Mouse (Mus musculus): ENCODE results near the gene Jmjd1c. TPM values are rescaled to one million over a fixed set of nuclear protein-coding genes. Genes with fewer than 3 reads are reported as not detected.

The Jmjd1c gene
- polyA plus RNA-seq, 1 experiment = 42.4 TPM

DNA sequence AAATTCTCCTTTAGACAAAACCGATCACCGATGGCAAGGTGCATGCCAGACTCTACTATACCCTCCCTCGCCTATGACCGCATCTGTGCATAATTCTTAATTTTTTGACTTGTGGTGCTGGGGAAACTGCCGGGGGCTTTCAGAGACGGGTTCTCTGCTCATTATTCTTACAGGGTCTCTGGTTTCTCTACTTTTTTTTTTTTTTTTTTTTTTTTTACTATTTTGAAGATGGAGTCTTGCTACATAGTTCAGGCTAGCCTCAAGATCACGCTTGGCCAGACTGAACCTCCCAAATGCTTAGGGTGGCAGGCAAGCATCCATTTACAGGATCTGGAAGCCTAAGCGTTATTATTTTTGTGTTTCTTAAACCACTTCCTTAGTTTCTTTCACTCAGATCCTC lies 22.3 kb upstream of the Jmjd1c start:
- no peak for DNase-seq (ENCODE audit: low read depth)
- TF ChIP-seq CTCF (IDR thresholded peaks at IDR 0.05; ENCODE audit: borderline replicate concordance, extremely low read depth, insufficient read depth, insufficient read length) = no peak
- no peak for TF ChIP-seq POLR2A (IDR thresholded peaks at IDR 0.05; ENCODE audit: borderline replicate concordance, extremely low read depth, insufficient read depth, insufficient read length, poor library complexity, severe bottlenecking)

DNA sequence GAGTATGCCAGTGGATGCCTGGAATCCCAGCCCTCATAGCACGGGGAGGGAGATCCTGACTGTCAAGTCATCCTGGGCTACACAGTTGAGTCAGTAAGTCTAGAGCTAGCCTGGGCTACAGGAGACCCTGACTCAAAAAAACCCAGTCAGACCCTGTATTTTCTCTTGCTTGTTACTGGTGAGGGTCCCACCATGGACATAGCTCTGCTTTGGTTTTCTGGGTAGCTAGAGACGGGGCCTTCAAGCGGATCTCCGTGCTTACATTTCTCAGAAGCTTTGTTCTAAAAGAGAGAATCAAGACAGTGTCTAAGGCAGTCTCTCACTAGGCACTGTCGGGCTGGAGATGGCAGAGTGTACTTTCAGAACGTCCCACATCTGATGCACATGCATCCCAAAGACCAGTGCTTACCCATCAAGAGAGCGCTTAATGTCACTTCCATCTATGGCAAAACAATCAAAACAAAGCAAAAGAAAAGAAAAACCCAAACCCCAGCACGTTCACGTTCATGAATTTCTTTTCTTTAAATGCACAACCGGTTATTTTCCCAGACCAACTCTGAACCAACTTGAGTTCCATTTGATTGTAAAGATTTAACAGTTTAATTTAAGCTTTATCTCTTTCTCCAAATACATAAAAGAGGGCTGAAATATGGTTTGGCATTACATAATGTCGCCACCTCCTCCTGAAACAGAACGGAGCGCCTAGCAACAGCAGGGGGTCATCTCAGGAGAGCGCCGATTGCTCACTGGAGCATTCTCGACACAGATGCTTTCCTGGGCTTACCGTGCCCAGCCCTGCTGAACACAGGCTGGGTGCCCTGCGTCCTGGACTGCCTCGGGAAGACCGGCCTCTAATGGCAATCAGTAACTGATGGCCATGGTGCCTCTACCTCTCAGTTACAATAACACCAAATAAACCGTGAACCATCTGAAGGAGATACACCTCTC lies 19.7 kb upstream of the Jmjd1c start:
- peak; percentile 69 for DNase-seq (ENCODE audit: low read depth)
- no peak for TF ChIP-seq POLR2A (IDR thresholded peaks at IDR 0.05; ENCODE audit: borderline replicate concordance, extremely low read depth, insufficient read depth, insufficient read length, poor library complexity, severe bottlenecking)
- TF ChIP-seq CTCF (IDR thresholded peaks at IDR 0.05; ENCODE audit: borderline replicate concordance, extremely low read depth, insufficient read depth, insufficient read length) = no peak

DNA sequence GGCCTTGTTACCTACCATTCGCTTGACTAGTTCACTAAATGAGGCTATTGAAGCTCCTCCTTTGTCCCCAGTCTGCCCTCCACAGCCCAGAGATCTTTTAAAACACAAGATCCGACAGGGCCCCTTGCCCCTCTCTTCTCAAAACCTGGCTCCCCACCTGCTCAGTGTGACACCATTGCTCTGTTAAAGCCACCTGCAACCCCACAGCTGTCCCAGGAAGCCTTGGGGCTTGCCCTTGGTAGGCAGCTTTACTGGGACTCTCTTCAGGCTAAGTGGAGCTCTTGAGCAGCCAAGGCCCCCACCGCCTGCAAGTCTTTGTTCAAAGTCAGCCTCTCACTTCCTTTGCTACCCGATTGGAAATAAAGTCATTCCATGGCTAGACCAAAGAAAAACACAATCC lies 16.9 kb upstream of the Jmjd1c start:
- TF ChIP-seq POLR2A (IDR thresholded peaks at IDR 0.05; ENCODE audit: borderline replicate concordance, extremely low read depth, insufficient read depth, insufficient read length, poor library complexity, severe bottlenecking) (no peak), CTCF (IDR thresholded peaks at IDR 0.05; ENCODE audit: borderline replicate concordance, extremely low read depth, insufficient read depth, insufficient read length) (no peak)
- no peak for DNase-seq (ENCODE audit: low read depth)

DNA sequence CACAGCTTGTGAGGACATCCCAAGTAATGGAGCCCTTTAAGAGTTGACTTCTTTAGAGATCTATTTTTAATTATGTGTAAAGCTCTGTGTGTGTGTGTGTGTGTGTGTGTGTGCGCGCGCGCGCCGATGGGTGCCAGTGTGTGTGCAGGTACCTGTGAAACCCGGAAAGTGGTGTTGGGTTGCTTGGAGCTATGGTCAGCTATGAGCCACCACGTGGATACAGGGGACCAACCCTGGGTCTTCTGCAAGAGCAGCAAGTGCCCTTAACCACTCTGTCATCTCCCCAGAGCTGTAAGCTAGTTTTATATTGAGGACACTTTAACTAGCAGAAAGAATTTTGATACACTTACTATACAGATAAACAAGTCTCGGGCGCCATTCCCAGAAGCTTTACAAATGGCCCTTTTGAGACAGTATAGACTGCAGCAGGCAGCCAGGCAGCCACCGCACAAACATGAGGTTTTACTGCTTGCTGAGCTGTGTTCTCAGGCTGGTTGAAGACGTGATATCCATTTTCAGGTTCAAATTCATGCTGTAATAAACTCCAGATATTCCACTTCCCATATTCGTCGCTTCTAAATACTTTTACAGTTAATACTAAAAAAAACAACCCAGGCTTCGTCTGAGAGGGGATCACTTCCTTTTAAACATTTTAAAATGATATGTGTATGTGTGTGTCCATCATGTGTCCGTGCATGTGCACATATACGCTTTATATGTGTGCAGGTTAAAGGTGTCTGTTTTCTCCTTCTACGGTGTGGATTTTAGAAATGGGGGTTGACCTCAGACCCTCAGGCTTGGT lies 14.5 kb upstream of the Jmjd1c start:
- no peak for DNase-seq (ENCODE audit: low read depth)
- no peak for TF ChIP-seq CTCF (IDR thresholded peaks at IDR 0.05; ENCODE audit: borderline replicate concordance, extremely low read depth, insufficient read depth, insufficient read length)
- no peak for TF ChIP-seq POLR2A (IDR thresholded peaks at IDR 0.05; ENCODE audit: borderline replicate concordance, extremely low read depth, insufficient read depth, insufficient read length, poor library complexity, severe bottlenecking)

DNA sequence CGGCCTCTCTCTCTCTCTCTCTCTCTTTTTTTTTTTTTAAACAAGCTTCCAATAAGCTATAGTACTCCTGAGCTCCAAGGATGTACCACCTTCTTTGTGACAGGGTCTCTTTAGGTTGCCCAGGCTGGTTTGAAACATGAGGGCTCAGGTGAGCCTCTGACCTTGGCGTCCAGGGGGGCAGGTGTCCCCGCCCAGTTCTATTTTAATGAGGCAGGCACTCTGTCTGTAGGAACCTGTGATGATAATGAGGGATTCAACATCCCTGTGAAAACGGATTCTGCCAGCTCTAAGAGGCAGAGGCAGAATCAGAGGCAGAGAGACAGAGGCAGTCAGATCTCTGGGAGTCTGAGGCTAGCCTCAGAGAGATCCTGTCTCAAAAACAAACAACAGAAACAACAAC lies 13.4 kb upstream of the Jmjd1c start:
- TF ChIP-seq POLR2A (IDR thresholded peaks at IDR 0.05; ENCODE audit: borderline replicate concordance, extremely low read depth, insufficient read depth, insufficient read length, poor library complexity, severe bottlenecking) = no peak
- DNase-seq (ENCODE audit: low read depth) = no peak

DNA sequence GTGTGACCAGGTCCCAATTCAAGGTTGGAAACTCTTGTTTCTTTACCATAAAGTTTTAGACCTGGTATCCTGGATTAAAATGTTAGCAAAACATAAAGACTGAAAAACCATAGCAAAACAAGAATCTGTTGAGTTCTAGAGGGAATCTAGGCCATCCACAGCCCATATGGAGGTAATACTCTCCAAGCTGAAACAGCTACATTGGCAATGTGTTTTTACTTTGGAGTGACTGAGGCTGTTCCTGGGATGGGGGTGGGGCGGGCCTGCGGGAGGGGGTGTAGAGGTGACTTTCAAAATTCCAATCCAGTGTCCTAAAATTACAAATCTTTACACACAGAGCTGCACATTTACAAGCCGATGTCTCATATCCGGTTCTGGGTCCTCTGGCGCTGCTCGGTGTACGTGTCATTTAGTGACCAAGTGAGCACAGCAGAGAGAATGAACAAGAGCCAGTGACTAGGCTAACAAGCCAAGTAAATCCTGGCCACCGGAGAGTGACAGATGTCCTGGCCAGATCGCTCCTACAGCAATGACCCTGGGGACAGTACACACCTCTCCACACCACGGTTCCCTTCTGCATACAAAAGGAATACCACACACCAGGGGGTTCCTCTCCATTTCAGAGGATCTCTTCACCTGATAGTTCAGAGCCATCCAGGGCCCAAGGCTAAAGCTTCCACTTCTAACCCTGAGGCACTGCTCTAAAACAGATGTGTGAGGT lies 12.3 kb upstream of the Jmjd1c start:
- DNase-seq (ENCODE audit: low read depth) = no peak
- TF ChIP-seq CTCF (IDR thresholded peaks at IDR 0.05; ENCODE audit: borderline replicate concordance, extremely low read depth, insufficient read depth, insufficient read length) = no peak
- TF ChIP-seq POLR2A (IDR thresholded peaks at IDR 0.05; ENCODE audit: borderline replicate concordance, extremely low read depth, insufficient read depth, insufficient read length, poor library complexity, severe bottlenecking) = no peak

DNA sequence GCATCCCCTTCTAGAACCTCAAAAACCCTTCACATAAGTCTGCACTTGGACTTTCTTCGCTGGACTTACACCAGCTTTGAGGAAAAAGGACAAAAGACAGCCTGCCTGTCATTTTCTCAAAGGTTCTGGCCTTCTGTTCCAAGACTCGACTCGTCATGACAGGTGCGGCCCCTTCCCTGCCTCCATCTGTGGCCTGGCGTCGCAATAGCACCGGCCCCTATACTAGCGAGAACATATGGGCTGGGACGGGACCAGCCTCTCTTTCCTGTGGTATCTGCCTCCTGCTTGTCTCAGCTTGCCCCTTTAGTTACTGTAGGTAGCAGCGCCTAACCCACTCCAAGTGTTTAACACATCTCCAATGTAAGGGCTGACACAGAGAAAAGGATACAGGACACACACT lies 10.8 kb upstream of the Jmjd1c start:
- peak; percentile 63 for DNase-seq (ENCODE audit: low read depth)
- no peak for TF ChIP-seq POLR2A (IDR thresholded peaks at IDR 0.05; ENCODE audit: borderline replicate concordance, extremely low read depth, insufficient read depth, insufficient read length, poor library complexity, severe bottlenecking)
- no peak for TF ChIP-seq CTCF (IDR thresholded peaks at IDR 0.05; ENCODE audit: borderline replicate concordance, extremely low read depth, insufficient read depth, insufficient read length)

DNA sequence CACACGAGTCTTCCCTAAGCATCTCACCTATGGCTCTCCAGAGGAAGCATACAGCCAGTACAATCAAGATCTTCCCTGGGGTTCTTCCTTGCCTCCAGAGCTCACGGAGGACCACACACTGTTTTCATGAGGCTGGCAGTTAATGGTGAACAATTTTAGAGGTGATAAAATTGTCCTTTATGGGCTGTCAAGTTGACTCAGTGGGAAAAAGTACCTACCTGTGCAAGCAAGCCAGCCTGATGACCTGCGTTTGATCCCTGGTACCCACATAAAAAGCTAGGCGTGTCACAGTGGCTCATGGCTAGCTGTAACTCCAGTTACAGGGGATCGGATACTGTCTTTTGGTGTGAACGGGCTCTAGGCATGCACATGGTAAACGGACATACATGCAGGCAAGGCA lies 10.0 kb upstream of the Jmjd1c start:
- no peak for DNase-seq (ENCODE audit: low read depth)
- TF ChIP-seq POLR2A (IDR thresholded peaks at IDR 0.05; ENCODE audit: borderline replicate concordance, extremely low read depth, insufficient read depth, insufficient read length, poor library complexity, severe bottlenecking) (no peak), CTCF (IDR thresholded peaks at IDR 0.05; ENCODE audit: borderline replicate concordance, extremely low read depth, insufficient read depth, insufficient read length) (no peak)

DNA sequence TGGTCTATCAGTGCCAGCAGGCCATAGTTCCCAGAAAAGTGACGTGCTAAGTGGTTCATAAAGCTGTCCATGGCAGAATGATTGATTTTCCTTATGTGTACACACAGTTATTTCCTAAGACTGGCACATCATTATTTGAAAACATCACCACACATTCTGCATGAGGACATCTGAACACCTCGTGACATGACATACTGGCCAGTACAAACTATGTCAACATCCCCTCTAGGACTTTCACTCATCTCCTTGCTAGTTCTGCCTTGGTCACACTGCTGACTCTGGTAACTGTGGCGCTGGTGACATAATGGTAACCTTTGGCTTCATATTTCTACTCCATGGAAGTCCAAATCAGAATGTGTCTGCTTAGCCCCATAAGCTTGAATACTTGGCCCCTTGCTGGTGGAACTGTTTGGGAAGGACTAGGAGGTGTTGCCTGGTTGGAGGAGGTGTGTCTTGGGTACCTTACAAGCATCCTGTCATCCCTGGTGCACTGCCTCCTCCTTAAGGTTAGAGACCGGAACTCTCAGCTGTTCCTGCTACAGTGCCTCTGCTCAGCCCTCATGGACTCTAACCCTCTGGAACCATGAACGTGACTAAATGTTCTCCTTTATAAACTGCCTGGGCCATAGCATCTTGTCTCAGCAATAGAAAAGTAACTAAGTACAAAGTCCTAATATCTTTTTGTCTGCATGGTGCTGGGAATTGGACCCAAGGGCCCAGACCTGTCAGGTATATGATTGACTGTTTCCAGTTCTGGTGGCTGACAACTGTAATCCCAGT lies 8.3 kb upstream of the Jmjd1c start:
- DNase-seq (ENCODE audit: low read depth) = no peak
- TF ChIP-seq CTCF (IDR thresholded peaks at IDR 0.05; ENCODE audit: borderline replicate concordance, extremely low read depth, insufficient read depth, insufficient read length) (no peak), POLR2A (IDR thresholded peaks at IDR 0.05; ENCODE audit: borderline replicate concordance, extremely low read depth, insufficient read depth, insufficient read length, poor library complexity, severe bottlenecking) (no peak)

DNA sequence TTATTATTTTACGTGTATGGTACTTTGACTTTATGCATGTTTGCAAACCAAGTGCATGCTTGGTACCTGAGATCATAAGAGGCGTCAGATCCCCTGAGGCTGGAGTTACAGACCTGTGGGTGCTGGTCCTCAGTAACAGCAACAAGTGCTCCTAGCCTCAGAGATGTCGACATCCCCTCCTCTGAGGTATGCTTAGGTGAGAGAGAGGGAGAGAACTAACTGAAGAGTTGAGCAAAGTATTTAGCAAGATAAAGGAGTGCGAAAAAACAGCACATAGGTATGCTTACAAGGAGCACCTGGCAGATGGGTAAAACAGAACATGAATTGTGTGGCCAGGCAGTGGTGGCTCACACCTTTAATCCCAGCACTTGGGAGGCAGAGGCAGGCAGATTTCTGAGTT lies 5.3 kb upstream of the Jmjd1c start:
- no peak for TF ChIP-seq CTCF (IDR thresholded peaks at IDR 0.05; ENCODE audit: borderline replicate concordance, extremely low read depth, insufficient read depth, insufficient read length)
- TF ChIP-seq POLR2A (IDR thresholded peaks at IDR 0.05; ENCODE audit: borderline replicate concordance, extremely low read depth, insufficient read depth, insufficient read length, poor library complexity, severe bottlenecking) = no peak
- DNase-seq (ENCODE audit: low read depth) = no peak

All from brain, embryonic 14.5 days (tissue).